Mouse (Mus musculus) ovary, postnatal 14 days (tissue): ENCODE measurements around the gene Slc22a17.

Experiments used
- DNase-seq: peaks from one replicate; pipeline ENCODE4 v3.0.0; 2022; ENCODE audit warnings: low spot score

Gene Slc22a17

DNA sequence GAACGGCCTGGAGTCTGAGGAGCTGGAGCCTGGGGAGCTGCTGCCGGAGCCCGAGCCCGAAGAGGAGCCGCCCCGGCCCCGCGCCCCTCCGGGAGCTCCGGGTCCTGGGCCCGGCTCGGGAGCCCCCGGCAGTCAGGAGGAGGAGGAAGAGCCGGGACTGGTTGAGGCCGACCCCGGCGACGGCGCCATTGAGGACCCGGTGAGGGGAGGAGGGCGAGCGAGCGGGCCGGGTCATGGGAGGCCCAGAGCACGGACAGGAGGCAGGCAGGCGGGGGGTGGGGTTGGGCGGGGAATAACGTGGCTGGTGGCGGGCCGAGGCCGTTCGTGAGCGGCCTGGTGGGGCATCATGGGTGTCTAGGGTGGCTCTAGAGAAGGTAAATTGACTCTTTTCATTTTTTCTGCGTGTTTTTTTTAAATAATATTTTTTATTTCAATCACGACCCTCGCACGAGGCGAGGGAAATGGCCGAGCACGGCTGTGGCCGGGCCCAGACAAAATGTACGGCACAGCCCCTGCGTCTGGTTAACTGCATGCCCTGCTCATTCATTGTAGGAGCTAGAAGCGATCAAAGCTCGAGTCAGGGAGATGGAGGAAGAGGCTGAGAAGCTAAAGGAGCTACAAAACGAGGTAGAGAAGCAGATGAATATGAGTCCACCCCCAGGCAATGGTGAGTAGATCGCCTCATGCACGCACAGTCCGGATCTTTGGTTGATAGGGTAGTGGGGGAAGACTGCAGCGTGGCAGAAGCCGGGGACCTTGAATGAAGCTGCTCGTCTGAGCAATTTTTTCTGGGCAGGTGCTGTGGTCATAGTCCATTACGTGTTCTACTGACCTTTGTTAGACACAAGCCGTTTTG lies 18.4 kb downstream of the Slc22a17 start:
- DNase-seq: peak; percentile 49

DNA sequence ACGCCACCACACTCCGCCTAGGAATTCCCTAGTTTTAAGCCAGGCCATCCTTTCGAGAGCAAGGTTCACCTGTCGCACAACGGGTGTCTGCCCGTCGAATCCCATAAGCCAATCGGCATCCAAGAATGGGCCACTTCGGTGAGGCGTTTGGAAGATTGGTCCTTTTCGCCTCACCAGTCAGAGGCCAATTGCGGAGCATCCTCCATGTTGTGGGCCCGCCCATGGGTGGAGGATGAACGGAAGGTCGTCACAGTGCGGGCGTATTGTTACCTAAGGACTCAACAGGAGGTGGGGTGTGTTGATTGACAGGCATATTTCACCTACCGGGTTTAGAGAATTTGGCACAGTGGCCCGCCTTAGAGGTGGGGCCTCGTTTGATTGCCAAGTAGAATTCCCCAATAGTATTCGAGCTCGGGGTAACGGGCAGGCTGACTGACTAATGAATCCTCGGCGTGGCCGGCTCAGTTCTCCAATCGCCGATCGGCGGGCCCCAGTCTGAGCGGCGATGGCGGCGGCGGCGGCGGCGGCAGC lies 19.2 kb downstream of the Slc22a17 start:
- peak; percentile 95 for DNase-seq

DNA sequence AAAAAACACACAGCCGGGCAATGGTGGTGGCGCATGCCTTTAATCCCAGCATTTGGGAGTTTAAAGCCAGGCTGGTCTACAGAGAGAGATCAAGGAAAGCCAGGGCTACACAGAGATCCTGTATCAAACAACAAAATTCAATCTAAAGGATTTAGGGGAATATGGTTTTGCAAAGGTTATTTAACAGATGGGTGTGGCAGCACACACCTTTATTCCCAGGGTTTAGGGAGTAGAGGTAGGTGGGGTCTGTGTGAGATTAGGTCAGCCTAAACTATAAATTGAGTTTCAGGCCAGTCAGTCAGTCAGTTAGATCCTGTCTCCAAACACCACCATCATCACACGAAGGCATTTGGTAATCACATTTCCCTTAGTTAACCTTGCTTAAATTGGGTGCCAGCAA lies 20.7 kb downstream of the Slc22a17 start, which contains the start of gene Pabpn1:
TSS of gene Pabpn1 (plus strand) at position 301 of the 400 bp plus-strand sequence.
- DNase-seq: no peak

DNA sequence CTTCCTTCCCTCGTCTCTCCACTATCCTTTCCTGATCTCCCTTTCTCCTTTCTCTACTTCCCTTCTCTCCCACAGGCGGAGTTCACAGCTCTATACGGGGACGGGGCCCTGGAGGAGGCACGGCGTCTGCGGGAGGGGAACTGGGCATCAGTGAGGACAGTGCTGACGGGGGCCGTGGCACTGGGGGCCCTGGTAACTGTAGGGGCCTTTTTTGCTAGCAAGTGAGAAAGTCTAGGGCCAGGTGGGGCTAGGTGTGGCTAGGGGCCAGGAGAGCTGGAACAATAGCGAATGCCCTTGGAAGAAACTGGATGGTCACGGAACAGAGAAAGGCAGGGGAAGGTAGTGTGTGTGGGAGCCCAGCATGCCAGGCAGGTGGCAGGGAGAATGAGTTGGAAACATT lies 27.6 kb downstream of the Slc22a17 start:
- DNase-seq: no peak

DNA sequence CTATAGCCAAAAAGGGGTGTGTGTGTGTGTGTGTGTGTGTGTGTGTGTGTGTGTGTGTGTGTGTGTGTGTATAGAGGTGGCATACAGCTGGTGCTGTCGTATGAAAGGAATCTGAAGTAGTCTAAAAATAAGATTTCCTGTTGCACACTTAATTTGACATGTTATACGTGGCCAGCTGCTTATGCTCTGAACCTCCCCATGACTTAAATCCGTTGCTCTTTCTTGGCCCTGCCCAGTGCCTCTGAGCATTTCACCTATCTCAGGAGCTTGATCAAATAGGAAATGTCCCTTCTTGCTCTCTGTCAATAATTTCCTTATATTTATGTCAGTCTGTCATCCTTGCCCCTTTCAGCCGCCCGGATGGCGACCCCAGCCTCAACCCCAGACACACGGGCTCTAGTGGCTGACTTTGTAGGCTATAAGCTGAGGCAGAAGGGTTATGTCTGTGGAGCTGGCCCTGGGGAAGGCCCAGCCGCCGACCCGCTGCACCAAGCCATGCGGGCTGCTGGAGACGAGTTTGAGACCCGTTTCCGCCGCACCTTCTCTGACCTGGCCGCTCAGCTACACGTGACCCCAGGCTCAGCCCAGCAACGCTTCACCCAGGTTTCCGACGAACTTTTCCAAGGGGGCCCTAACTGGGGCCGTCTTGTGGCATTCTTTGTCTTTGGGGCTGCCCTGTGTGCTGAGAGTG lies 28.8 kb downstream of the Slc22a17 start:
- no peak for DNase-seq

DNA sequence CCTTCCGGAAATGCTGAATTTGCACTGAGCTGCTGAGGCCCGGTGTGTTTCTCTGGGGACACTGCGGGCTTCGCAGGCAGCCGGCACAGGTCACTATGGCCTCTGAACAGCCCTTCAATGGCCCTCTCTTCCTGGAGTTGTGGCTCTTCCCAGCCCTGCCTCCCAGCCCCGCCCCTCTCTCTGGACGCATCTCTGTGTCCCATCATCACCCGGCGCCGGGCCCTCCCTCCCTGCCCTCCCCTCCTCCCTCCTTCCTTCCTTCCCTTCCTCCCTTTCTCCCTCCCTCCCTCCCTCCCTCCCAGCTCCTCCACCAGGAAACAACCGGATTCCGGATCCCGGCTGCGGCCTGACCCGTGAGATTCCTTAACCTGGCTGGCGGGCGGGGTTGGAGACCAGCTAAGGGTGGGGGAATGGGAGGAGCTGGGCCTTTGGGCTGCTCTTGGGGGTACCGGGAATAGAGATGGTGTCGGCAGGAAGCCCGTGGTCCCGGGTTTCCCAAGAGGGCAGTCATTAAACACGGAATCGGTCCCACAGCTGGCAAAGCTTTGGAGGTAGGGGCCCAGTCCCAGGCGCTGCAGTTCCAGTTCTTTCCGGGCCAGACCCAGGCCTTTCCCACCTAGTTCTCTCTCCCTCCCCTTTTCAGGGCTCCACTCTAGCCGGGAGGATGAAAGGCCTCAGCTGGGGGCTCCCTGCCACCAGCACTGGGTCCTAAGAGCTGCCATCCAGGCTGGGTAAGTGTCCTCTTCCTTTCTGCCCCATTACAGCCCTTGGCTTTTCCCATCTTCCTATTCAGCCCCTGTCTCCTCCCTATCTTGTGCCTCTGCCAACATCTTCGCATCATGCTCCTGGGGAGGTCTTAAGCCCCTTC lies 29.5 kb downstream of the Slc22a17 start, which contains the start of the genes Bcl2l2 and Gm20521:
TSS of gene Bcl2l2 (plus strand) at position 224 of the 868 bp plus-strand sequence.
TSS of gene Gm20521 (plus strand) at position 288 of the 868 bp plus-strand sequence.
- peak; percentile 63 for DNase-seq

DNA sequence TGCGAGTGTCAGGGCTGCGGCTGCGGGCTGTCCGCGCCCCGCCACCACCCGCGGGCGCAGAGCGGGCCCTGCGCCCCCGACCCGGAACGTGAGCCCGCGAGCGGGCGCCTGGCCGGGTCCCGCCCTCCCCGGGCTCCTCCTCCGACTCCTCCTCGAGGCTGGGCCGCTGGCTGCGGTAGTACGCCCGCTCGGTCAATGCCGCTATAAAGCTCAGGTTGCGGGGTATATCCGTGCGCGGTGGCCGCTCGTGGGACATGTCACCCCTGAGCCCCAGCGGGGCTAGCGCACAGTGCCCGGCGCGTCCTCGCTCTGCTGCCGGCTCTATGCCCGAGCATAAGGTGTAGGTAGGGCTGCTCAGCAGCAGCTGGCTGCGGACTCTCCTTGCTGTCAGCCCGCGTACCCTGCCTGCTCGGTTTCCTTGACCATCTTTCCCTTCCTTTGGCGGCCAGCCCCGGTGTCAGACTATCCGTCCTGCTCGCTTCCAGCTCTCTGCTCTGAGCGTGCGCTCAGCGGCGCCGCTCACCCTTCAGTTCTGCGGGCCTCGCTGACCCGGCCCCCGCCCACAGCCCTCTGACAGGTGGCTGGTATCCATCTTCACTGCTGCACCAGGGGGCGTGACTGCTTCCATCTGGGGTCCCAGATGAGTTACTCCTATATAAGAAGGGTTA lies 35.8 kb downstream of the Slc22a17 start, which contains the start of gene Ppp1r3e:
TSS of gene Ppp1r3e (minus strand) at position 503 of the 668 bp plus-strand sequence.
- peak; percentile 60 for DNase-seq

DNA sequence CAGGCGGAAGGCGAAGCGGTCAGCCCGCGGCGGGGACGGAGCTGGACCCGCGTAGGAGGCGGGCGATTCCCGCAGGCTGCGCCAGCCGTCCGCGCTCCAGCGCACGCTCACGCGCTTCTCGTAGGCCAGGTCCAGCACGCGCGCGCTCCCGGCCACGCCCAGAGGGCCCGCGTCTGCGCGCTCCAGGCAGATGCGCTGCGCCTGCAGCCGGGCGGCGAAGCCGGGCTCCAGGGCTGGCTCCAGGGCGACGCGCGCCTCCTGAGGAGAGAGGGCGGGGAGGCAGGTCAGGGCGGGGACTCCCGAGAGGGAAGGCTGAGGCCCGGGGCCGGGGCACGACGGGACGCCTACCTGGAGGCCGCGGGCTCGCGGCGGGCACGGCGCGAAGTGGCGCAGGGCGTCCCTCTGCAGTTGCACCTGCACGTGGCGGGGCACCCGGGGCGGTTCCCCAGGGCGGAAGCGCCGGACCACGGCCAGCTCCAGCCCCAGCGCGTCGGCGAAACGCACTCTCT lies 36.3 kb downstream of the Slc22a17 start:
- peak; percentile 83 for DNase-seq

DNA sequence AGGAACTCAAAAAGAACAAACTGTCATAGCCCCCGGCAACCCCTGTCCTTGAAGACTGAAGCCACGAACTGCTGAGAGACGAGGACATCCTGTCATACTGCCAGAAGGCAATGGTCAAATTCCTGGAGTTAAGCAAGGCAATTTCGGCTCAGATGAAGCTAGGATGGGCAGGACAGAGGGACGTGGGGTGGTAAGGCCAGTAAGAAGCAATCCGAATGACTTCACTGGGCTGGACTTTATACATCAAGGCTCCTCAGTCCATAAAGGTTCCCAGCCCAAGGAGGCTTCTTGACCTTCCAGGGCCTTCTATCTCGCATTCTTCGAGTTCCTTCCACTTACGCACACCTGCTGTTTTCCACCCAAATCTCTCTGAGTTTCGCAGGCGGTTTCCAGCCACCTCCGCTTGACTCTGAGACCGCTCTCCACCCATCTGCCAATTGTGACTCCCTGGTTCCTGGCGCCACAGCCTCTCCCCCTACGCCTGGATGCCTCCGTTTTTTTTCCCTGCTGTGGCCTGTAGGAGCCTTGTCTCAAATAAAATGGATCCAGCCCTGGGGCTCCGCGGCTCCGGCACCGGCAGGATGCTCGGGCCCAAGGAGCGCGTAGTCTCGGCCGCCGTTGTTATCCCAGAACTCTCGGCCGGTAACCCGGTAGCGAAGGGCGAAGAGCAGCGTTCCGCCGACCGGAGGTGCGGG lies 36.9 kb downstream of the Slc22a17 start:
- DNase-seq: no peak

DNA sequence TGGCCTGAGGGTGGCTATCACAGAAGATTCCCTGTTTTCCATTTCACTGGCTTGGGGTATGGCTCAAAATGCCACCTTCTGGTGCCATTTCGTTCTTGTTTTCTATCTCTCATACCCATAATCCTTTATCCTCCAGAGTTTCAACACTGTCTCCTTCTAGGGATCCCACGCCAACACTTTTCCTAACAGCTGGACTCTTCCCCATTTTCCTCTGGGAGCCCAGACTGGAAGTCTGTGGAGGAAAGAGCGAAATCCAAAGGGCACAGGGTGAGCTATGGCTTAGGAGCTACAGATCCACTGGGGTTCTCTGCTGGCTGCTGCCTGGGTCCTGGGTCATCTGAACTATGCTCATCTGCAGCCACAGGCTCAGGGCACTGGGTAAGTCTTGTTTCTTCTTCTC lies 38.8 kb downstream of the Slc22a17 start:
- no peak for DNase-seq

DNA sequence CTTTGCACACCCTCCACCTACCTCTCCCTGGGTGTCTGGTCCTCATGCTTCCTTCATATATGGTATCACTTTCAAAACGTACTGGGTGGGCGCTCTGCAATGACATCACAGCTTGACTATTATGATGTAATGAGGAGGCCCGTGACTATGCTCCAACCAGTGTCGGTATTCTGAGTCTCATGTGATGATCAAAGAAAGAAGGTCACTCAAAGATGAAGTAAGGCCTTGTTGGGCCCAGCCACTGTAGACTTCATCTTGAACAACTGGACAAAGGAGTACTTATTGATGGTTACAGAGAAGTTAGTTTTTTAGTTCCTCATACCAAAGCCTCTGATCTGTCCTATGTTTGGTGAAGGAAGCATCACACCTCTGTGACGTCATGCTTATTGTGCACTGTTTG lies 42.1 kb downstream of the Slc22a17 start, which contains the start of gene Homez:
TSS of gene Homez (minus strand) at position 101 of the 400 bp plus-strand sequence.
- no peak for DNase-seq

DNA sequence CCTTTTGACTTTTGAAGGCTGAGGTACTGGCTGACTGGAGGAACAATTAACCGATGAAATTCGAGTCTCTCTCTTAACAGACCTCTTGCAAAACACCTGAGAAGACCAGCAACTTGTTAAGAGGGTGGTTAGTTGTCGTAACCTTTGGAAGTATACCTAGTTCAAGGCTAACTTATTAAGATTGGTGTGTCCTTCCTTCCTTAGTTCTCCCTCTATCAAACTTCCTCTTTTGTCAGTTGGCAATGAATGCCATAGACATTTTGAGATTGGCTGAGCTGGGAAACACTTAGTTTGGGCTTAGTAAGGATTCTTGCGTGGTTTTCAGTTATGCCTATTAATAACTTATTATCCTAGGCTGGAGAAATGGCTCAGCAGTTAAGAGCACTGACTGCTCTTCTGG lies 44.9 kb downstream of the Slc22a17 start:
- no peak for DNase-seq

DNA sequence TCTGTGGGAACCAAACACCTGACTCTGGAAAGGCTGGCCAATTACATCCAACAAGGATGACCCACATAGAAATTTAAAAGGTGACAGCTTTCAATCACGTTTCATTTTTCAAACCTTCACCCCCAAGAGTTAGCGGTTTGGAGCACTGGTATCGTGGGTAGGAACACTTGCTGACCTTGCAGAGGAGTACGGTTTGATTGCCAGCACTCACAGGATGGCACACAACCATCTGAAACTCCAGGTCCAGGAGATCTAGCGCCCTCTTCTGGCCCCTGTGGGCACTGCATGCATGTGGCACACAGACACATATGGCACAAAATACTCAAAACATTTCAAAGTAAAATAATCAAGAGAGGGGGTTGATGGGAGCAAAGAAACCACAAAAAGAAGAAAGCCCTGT lies 46.0 kb downstream of the Slc22a17 start:
- DNase-seq: no peak

DNA sequence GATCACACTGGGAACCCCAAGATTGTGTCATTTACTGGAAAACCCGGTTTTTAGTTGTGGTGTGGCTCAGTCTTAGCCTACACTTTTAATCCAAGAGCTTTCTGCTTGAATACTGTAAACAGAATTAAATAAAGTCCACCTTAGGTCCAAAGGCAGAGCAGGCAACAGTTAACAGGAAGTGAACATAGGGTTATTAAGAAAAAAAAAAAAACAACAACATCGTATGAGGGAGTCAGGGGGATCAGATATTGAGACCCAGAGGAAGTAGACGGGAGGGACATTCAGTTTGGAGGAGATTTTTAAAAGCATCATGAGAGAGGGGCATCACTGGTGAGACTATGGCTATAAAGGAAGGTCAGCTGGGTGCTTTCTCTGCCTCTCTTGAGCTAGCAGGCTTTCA lies 46.7 kb downstream of the Slc22a17 start:
- no peak for DNase-seq

DNA sequence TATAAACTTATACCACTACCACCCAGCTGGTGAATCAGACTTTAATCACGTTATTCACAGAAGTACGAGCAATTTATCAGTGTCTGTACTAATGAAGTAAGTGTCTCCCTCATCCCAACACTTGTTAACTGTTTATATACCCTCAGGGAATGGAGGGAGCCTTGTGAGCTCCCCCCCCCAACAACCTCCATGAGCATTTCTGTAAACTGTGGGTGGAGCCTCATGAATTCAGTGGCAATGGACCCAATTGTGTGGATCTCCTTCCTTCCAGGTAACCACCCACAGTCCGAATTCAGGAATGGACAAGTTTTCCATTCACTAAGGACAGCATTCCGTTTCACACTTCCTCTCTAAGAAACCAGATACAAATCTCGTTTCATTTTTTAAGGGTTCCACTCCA lies 47.3 kb downstream of the Slc22a17 start:
- no peak for DNase-seq

DNA sequence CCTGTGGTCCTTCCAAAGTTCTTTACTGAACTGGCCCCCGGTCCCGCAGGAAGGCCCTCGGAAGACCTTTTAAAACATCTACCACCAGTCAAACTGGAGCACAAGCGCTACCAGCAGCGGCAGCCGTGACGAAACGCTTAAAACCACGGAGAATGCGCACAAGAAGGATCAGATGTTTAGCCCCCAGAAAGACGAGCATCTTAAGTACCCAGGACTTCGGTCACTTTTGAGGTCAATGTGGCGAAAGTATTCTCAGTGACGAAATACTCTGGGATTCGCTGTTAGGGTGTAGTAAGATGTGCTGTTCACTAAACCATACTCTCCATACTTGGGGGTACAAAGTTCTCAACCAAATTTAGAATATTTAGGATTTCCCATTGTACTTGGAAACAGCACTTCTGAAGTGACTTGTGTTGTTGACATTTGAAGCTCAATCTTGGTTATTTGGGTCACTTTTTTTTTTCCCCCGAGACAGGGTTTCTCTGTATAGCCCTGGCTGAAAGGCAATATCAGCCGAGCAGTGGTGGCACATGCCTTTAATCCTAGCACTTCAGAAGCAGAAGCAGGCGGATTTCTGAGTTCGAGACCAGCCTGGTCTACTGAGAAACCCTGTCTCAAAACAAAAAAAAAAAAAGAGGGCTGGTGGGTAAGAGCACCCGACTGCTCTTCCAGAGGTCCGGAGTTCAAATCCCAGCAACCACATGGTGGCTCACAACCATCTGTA lies 48.5 kb downstream of the Slc22a17 start:
- no peak for DNase-seq

DNA sequence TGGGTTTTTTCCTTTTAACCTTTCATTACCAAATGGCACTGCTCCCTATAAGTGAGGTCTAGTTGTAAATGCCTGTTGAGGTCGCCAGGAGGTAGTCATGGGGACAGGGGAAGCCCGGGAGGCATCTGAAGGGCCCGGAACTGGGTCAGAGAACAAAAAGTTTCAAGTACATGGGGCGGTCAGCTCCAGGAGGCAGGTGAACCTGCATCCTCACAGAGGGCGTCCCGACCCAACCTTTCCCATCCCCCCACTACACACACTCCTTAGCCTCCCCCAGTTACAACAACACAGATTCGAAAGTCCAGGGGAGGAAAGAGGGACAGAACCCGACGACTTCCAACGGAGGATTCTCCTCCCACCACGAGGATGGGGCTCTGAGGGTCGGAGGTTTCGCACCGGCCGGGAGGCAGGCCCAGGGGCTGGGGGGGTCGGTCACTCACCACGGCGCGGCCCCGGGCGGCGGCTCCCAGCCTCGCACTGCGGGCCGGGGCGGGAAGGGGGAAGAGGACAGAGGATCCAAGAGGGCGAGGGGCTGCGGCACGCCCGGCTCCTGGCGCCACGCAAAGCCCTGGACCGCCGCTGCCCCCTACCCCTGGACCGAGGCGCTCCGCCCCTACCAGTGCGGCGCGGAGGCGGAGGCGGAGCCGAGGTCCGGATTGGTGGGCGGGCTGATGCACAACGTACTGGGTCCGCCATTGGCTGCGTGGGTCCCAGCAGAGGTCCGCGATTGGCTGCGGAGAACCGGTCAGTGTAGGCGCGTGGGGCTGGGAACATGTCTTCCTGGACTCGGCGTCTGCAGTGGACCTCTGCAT lies 49.2 kb downstream of the Slc22a17 start:
- DNase-seq: peak; percentile 79

DNA sequence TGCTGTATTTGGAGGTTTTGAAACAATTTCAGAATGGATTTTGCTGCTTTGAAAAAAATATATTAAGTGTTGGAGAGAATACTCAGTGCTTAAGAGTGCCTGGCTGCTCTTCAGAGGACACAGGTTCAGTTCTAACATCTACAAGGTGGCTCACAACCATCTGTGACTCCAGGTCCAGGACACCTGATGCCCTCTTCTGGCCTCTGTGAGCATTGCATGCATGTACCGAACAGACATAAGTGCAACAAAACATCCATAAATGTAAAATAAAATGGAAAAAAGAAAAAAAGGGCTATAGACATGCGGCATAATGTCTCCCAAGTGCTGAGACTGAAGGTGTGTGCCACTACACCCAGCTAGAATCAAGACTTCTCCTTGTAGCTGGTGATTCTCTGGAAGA lies 52.4 kb downstream of the Slc22a17 start:
- peak; percentile 44 for DNase-seq

DNA sequence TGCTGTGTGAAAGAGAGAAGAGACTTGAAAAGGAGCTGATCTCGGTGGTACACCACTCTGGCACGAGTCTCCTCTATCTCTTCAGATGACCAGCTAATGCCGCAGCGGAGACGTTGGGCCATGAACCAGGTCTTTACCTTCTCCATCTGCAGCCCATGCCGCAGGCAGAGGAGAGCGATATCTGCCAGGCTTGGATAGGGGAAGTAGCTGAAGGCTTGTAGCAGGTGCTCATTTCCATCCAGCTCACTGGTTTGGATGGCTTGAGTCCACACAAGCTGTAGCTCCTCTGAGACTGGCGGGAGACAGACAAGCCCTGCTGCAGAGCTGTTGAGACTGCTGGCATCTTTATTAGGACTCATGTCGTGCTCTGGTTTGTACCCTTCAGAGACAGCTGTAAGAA lies 55.0 kb downstream of the Slc22a17 start:
- no peak for DNase-seq
